Mouse (Mus musculus): ENCODE measurements around the gene Aloxe3. TPM values are rescaled to one million over a fixed set of nuclear protein-coding genes. Genes with fewer than 3 reads are reported as not detected.
A peak's percentile ranks its signal among the peaks of the same experiment; 100 is the strongest.

Gene Aloxe3
- total and polyA plus RNA-seq, 3 experiments: 0.13 to 0.23 TPM; not detected in 1

DNA sequence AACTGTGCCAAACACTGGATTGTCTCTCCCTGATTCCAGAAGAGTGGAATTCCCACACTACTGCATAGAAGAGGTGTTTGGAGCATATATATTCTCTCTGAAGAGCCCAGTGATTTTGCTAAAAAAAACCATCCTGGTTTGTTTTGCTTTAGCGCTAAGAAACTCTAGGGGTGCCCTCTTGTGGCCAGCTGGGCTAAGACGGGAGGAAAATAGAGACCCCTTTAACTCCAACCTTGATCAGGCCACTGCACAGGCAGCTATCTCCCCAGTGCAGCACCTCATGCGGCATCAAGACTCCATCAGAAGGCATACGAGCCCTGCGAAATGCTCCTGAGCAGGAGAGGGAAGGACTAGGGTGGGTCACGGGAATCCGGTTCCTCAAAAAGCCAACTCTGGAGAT, 24.7 kb downstream of the Aloxe3 start:
- Histone ChIP-seq H3K9ac (ENCODE audit: insufficient read depth, low read depth) (no peak overlapping the region), H3K4me3 (replicated peaks in 1 of 3; ENCODE audit: low read depth in 2 of 3, low read length in 2 of 3, poor library complexity in 1 of 3) (no peak overlapping the region), H3K4me1 (ENCODE audit: control insufficient read depth in 1 of 2, insufficient read depth in 2 of 2) (0 out of 4 replicates have a peak, but pooled peaks cover 0 to 5% of the 10 kb centered on the region in 2 experiments), H3K79me2 (replicated peaks; ENCODE audit: control insufficient read depth, extremely low read depth, insufficient read depth, poor library complexity, severe bottlenecking) (no peaks in the 10 kb centered on the region), H3K27me3 (replicated peaks) (peaks cover 87% of the 10 kb centered on the region), H3K4me2 (ENCODE audit: insufficient read depth, low read depth, poor library complexity, severe bottlenecking) (peak overlapping the region; percentile 32), H3K36me3 (replicated peaks in 1 of 2; ENCODE audit: control insufficient read depth in 1 of 2, insufficient read depth in 1 of 2, low read length in 1 of 2) (no peaks in the 10 kb centered on the region), H3K9me3 (replicated peaks; ENCODE audit: low read length) (no peaks in the 10 kb centered on the region), H3K27ac (ENCODE audit: insufficient read depth, low read depth) (no peak overlapping the region)
- in situ Hi-C loops (cut with MboI; ENCODE audit: low pct_ligation_motif_present, low pct_unique_long_range_greater_than_20kb, low sequenced_read_pairs): no loop called here
- TF ChIP-seq CHD2 (IDR thresholded peaks at IDR 0.05; ENCODE audit: low read length): no peak
- TF ChIP-seq USF2 (conservative IDR thresholded peaks at IDR 0.05; ENCODE audit: low read depth, low read length): no peak
- no peak for TF ChIP-seq CHD1 (IDR thresholded peaks at IDR 0.05; ENCODE audit: low read depth, low read length)
- no peak for TF ChIP-seq ZKSCAN1 (IDR thresholded peaks at IDR 0.05; ENCODE audit: borderline replicate concordance, low read depth, low read length)
- peak; percentile 52 for TF ChIP-seq JUND (conservative IDR thresholded peaks at IDR 0.05; ENCODE audit: low read depth, low read length)
- TF ChIP-seq TBP (conservative IDR thresholded peaks at IDR 0.05; ENCODE audit: low read depth, low read length): 0 out of 2 replicates have a peak, but pooled peaks have one; percentile 49
- no peak for TF ChIP-seq POLR2A (IDR thresholded peaks at IDR 0.05; ENCODE audit: low read depth, low read length)
- no peak for TF ChIP-seq MXI1 (IDR thresholded peaks at IDR 0.05; ENCODE audit: low read depth, low read length)
- 0 out of 2 replicates have a peak, but pooled peaks have one; percentile 18 for TF ChIP-seq HCFC1 (IDR thresholded peaks at IDR 0.05; ENCODE audit: low read depth, low read length)
- TF ChIP-seq USF1 (IDR thresholded peaks at IDR 0.05; ENCODE audit: low read depth, low read length): no peak
- no peak for TF ChIP-seq GABPA (IDR thresholded peaks at IDR 0.05; ENCODE audit: insufficient replicate concordance, low read depth, low read length)
- no peak for TF ChIP-seq NRF1 (IDR thresholded peaks at IDR 0.05; ENCODE audit: low read depth, low read length)
- TF ChIP-seq ELF1 (IDR thresholded peaks at IDR 0.05; ENCODE audit: low read depth, low read length): no peak
- TF ChIP-seq RCOR1 (conservative IDR thresholded peaks at IDR 0.05; ENCODE audit: low read depth, low read length): no peak
- no peak for TF ChIP-seq JUN (IDR thresholded peaks at IDR 0.05; ENCODE audit: insufficient read depth, low read depth, low read length)
- no peak for TF ChIP-seq MAX (IDR thresholded peaks at IDR 0.05; ENCODE audit: low read length)
- TF ChIP-seq ZC3H11A (IDR thresholded peaks at IDR 0.05; ENCODE audit: low read depth, low read length): peak; percentile 44
- no peak for TF ChIP-seq POLR2AphosphoS2 (IDR thresholded peaks at IDR 0.05; ENCODE audit: low read depth, low read length)
- TF ChIP-seq PAX5 (IDR thresholded peaks at IDR 0.05; ENCODE audit: low read length): no peak
- TF ChIP-seq SMC3 (IDR thresholded peaks at IDR 0.05; ENCODE audit: low read depth, low read length): peak; percentile 90
- TF ChIP-seq MEF2A (IDR thresholded peaks at IDR 0.05; ENCODE audit: borderline replicate concordance, low read depth, low read length): 0 out of 2 replicates have a peak, but pooled peaks have one; percentile 11
- TF ChIP-seq NELFE (IDR thresholded peaks at IDR 0.05; ENCODE audit: low read depth, low read length): peak; percentile 39; the same call in 1 of the 2 replicates
- TF ChIP-seq MAZ (IDR thresholded peaks at IDR 0.05; ENCODE audit: low read depth, low read length): no peak
- peak; percentile 48; the same call in 1 of the 2 replicates for TF ChIP-seq IRF4 (IDR thresholded peaks at IDR 0.05; ENCODE audit: low read depth, low read length)
- 0 out of 2 replicates have a peak, but pooled peaks have one; percentile 7 for TF ChIP-seq BHLHE40 (IDR thresholded peaks at IDR 0.05; ENCODE audit: low read depth, low read length)
- no peak for TF ChIP-seq UBTF (IDR thresholded peaks at IDR 0.05; ENCODE audit: low read depth, low read length)
- peak; percentile 93 for TF ChIP-seq ZNF384 (IDR thresholded peaks at IDR 0.05; ENCODE audit: low read depth, low read length)
- no peak for TF ChIP-seq ZMIZ1 (IDR thresholded peaks at IDR 0.05; ENCODE audit: low read depth, low read length)
- TF ChIP-seq E2F4 (IDR thresholded peaks at IDR 0.05; ENCODE audit: insufficient replicate concordance, low read depth, low read length): no peak
- TF ChIP-seq TCF12 (IDR thresholded peaks at IDR 0.05; ENCODE audit: low read depth, low read length): no peak; the same call in 1 of the 2 replicates
- TF ChIP-seq CTCF (conservative IDR thresholded peaks at IDR 0.05 in 1 of 2, IDR thresholded peaks at IDR 0.05 in 1 of 2; ENCODE audit: low read depth in 2 of 2, low read length in 2 of 2): peak; percentile 60 to 92; a peak in 3 of 4 replicates
- 0 out of 2 replicates have a peak, but pooled peaks have one; percentile 49 for TF ChIP-seq SIN3A (IDR thresholded peaks at IDR 0.05; ENCODE audit: low read length)
- TF ChIP-seq ETS1 (conservative IDR thresholded peaks at IDR 0.05; ENCODE audit: low read depth, low read length): no peak
- peak; percentile 80 for TF ChIP-seq RAD21 (IDR thresholded peaks at IDR 0.05; ENCODE audit: low read depth, low read length)
- no peak for TF ChIP-seq EP300 (IDR thresholded peaks at IDR 0.05; ENCODE audit: low read length)
- TF ChIP-seq MAFK (IDR thresholded peaks at IDR 0.05; ENCODE audit: insufficient replicate concordance, low read length): no peak
- no peak for TF ChIP-seq KAT2A (IDR thresholded peaks at IDR 0.05; ENCODE audit: insufficient replicate concordance, low read length)
- no peak for TF ChIP-seq MYC (IDR thresholded peaks at IDR 0.05; ENCODE audit: low read depth, low read length)
- dilution Hi-C loops (cut with MboI; ENCODE audit: extremely low pct_ligation_motif_present, extremely low pct_unique_long_range_greater_than_20kb, low sequenced_read_pairs): no loop called here
- DNase-seq (ENCODE audit: extremely low read depth): peak; percentile 62

Measured in CH12.LX (cell line).